Mouse (Mus musculus): Measurements from ENCODE around the gene Ahnak. TPM values are rescaled to one million over a fixed set of nuclear protein-coding genes. Genes with fewer than 3 reads are reported as not detected.
"Not testable (repeated sequence)": the region's sequence is repeated elsewhere in the genome, so short reads cannot be mapped to it uniquely, and the experiment has no call there.

Ahnak gene
- polyA plus RNA-seq, 1 experiment from 2014 or later: 25.0 TPM

GRCm38 (mm10) chr19:9038136-9038535 is 49.1 kb downstream of the Ahnak start:
- H3K36me3 ChIP-seq: no peaks in the 10 kb centered on the region
- H3K4me1 ChIP-seq (replicated peaks): peaks cover 6% of the 10 kb centered on the region
- no peaks in the 10 kb centered on the region for H3K27me3 ChIP-seq (replicated peaks)
- H3K9ac ChIP-seq: no peak overlapping the region
- no peak overlapping the region for H3K27ac ChIP-seq
- H3K4me2 ChIP-seq (replicated peaks): no peak overlapping the region
- no peak overlapping the region for H3K4me3 ChIP-seq (replicated peaks)
- WGBS: 64% methylated on average over 3 of the region's 3 CpGs
- no peak for ATAC-seq
- no peaks in the 10 kb centered on the region for H3K9me3 ChIP-seq

DNA sequence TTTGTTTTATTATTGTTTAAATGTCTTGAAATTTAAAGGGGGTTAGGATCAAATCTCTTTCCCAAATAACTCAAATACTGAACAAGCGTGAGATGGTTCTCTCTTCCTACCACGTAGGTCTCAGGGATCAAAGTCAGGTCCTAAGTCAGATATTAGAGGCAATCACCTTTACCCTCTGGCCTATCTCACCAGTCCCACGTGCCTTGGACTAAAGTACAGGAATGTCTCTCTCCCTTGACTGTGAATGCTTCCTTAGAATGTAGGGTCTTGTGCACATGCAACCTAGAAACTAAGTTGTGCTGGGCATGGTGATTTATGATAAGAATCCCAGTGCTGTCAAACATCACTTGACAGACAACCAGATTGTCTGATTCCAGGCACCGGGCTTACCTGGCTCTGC is 50.2 kb downstream of the Ahnak start:
- 48% methylated on average over 4 of the region's 4 CpGs for WGBS

GRCm38 (mm10) chr19:9039928-9040327 is 50.8 kb downstream of the Ahnak start:
- H3K9ac ChIP-seq: no peak overlapping the region
- H3K4me3 ChIP-seq (replicated peaks): no peak overlapping the region
- H3K9me3 ChIP-seq: no peaks in the 10 kb centered on the region
- H3K4me1 ChIP-seq (replicated peaks): peaks cover 6% of the 10 kb centered on the region; the same call in 1 of the 2 replicates
- no peaks in the 10 kb centered on the region for H3K27me3 ChIP-seq (replicated peaks)
- H3K36me3 ChIP-seq: no peaks in the 10 kb centered on the region
- 0 out of 2 replicates have a peak overlapping the region, but pooled peaks have one; percentile 3 for H3K4me2 ChIP-seq (replicated peaks)
- 35% methylated on average over 7 of the region's 7 CpGs for WGBS
- no peak overlapping the region for H3K27ac ChIP-seq
- peak; percentile 70; the same call in 1 of the 2 replicates for ATAC-seq

More for the DNA sequence above, 50.2 kb downstream of the Ahnak start:
- Histone ChIP-seq H3K9ac (no peak overlapping the region), H3K4me2 (replicated peaks) (0 out of 2 replicates have a peak overlapping the region, but pooled peaks have one; percentile 3), H3K27ac (no peak overlapping the region), H3K9me3 (no peaks in the 10 kb centered on the region), H3K4me3 (replicated peaks) (no peak overlapping the region), H3K4me1 (replicated peaks) (peaks cover 6% of the 10 kb centered on the region), H3K27me3 (replicated peaks) (no peaks in the 10 kb centered on the region), H3K36me3 (no peaks in the 10 kb centered on the region)
- peak; percentile 43; the same call in 1 of the 2 replicates for ATAC-seq

GRCm38 (mm10) chr19:9040649-9041048 is 51.6 kb downstream of the Ahnak start:
- peaks cover 6% of the 10 kb centered on the region; the same call in 1 of the 2 replicates for H3K4me1 ChIP-seq (replicated peaks)
- WGBS: 87% methylated on average over 6 of the region's 6 CpGs
- H3K4me3 ChIP-seq (replicated peaks): no peak overlapping the region
- no peak overlapping the region for H3K4me2 ChIP-seq (replicated peaks)
- H3K36me3 ChIP-seq: no peaks in the 10 kb centered on the region
- no peak overlapping the region for H3K9ac ChIP-seq
- H3K9me3 ChIP-seq: no peaks in the 10 kb centered on the region
- no peaks in the 10 kb centered on the region for H3K27me3 ChIP-seq (replicated peaks)
- H3K27ac ChIP-seq: no peak overlapping the region
- ATAC-seq: no peak

GRCm38 (mm10) chr19:9041074-9041473 is 52.0 kb downstream of the Ahnak start:
- Histone ChIP-seq H3K27ac (no peak overlapping the region), H3K4me1 (replicated peaks) (peaks cover 6% of the 10 kb centered on the region; the same call in 1 of the 2 replicates), H3K9ac (no peak overlapping the region), H3K27me3 (replicated peaks) (no peaks in the 10 kb centered on the region), H3K9me3 (no peaks in the 10 kb centered on the region), H3K36me3 (no peaks in the 10 kb centered on the region), H3K4me2 (replicated peaks) (no peak overlapping the region), H3K4me3 (replicated peaks) (no peak overlapping the region)
- ATAC-seq: no peak

GRCm38 (mm10) chr19:9043123-9043522 is 54.0 kb downstream of the Ahnak start:
- no peak overlapping the region for H3K4me2 ChIP-seq (replicated peaks)
- H3K27me3 ChIP-seq (replicated peaks): no peaks in the 10 kb centered on the region
- 85% methylated on average over 1 of the region's 1 CpGs for WGBS

GRCm38 (mm10) chr19:9044291-9044690 is 55.2 kb downstream of the Ahnak start:
- Histone ChIP-seq H3K9me3 (no peaks in the 10 kb centered on the region), H3K36me3 (no peaks in the 10 kb centered on the region), H3K9ac (no peak overlapping the region), H3K4me3 (replicated peaks) (no peak overlapping the region), H3K4me2 (replicated peaks) (no peak overlapping the region), H3K27me3 (replicated peaks) (no peaks in the 10 kb centered on the region), H3K27ac (no peak overlapping the region), H3K4me1 (replicated peaks) (peaks cover 19% of the 10 kb centered on the region)
- WGBS: 72% methylated on average over 4 of the region's 4 CpGs
- ATAC-seq: no peak

More at GRCm38 (mm10) chr19:9043123-9043522, 54.0 kb downstream of the Ahnak start:
- Histone ChIP-seq H3K9me3 (no peaks in the 10 kb centered on the region), H3K36me3 (no peaks in the 10 kb centered on the region), H3K4me1 (replicated peaks) (peaks cover 19% of the 10 kb centered on the region), H3K4me3 (replicated peaks) (no peak overlapping the region), H3K9ac (no peak overlapping the region), H3K27ac (no peak overlapping the region)
- no peak for ATAC-seq

GRCm38 (mm10) chr19:9047207-9047945 is 58.3 kb downstream of the Ahnak start:
- H3K36me3 ChIP-seq: no peaks in the 10 kb centered on the region
- no peak overlapping the region for H3K9ac ChIP-seq
- no peaks in the 10 kb centered on the region for H3K9me3 ChIP-seq
- peaks cover 13% of the 10 kb centered on the region for H3K4me1 ChIP-seq (replicated peaks)
- H3K27ac ChIP-seq: peak overlapping the region; percentile 60
- H3K4me3 ChIP-seq (replicated peaks): no peak overlapping the region
- no peak overlapping the region for H3K4me2 ChIP-seq (replicated peaks)
- peak; percentile 77 for ATAC-seq
- no peaks in the 10 kb centered on the region for H3K27me3 ChIP-seq (replicated peaks)
- 51% methylated on average over 7 of the region's 7 CpGs for WGBS

- Histone ChIP-seq H3K27ac (peak overlapping the region; percentile 60), H3K9me3 (no peaks in the 10 kb centered on the region), H3K27me3 (replicated peaks) (no peaks in the 10 kb centered on the region), H3K9ac (no peak overlapping the region), H3K4me3 (replicated peaks) (no peak overlapping the region), H3K4me2 (replicated peaks) (no peak overlapping the region), H3K36me3 (no peaks in the 10 kb centered on the region), H3K4me1 (replicated peaks) (peaks cover 15% of the 10 kb centered on the region)
- 27% methylated on average over 1 of the region's 1 CpGs for WGBS
- ATAC-seq: peak; percentile 65
These were observed 58.9 kb downstream of the Ahnak start for GRCm38 (mm10) chr19:9047946-9048387.

DNA sequence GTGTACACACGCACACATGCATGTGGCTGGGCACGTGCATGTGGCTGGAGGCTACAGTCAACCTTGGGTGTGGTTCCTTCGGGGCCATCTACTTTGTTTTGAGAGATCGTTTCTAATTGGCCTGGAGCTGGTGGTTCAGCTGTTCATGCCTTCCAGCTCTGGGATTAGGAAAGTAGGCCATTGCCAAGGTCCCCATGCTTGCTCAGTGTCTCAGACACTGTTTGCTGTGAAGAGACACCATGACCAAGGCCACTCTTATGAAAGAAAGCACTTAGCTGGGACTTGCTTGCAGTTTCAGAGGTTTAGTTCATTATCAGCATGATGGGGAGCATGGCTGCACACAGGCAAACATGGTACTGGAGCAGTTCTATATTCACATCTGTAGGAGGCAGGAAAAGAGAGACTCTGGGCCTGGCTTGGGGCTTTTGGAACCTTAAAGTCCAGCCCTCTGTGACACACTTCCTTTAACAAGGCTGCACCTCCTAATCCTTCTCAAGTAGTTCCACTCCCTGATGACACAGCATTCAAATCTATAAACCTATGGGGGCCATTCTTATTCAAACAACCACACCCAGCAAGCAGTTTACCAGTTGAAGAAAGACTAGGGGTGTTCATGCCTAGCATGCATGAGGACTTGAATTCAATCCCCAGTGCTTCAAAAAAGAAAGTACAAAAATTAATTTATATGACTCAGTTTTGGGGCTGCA is 60.0 kb downstream of the Ahnak start:
- no peak overlapping the region for H3K27ac ChIP-seq
- H3K4me2 ChIP-seq (replicated peaks): no peak overlapping the region
- WGBS: 92% methylated on average over 4 of the region's 4 CpGs

GRCm38 (mm10) chr19:9050294-9051229 is 61.5 kb downstream of the Ahnak start:
- H3K4me3 ChIP-seq (replicated peaks): no peak overlapping the region
- no peaks in the 10 kb centered on the region for H3K27me3 ChIP-seq (replicated peaks)
- H3K27ac ChIP-seq: no peak overlapping the region
- H3K4me2 ChIP-seq (replicated peaks): no peak overlapping the region
- 58% methylated on average over 9 of the region's 9 CpGs for WGBS
- no peaks in the 10 kb centered on the region for H3K9me3 ChIP-seq
- no peaks in the 10 kb centered on the region for H3K36me3 ChIP-seq
- H3K4me1 ChIP-seq (replicated peaks): peaks cover 22% of the 10 kb centered on the region
- no peak for ATAC-seq
- no peak overlapping the region for H3K9ac ChIP-seq

More for the DNA sequence above, 60.0 kb downstream of the Ahnak start:
- Histone ChIP-seq H3K36me3 (no peaks in the 10 kb centered on the region), H3K9ac (no peak overlapping the region), H3K9me3 (no peaks in the 10 kb centered on the region), H3K4me3 (replicated peaks) (no peak overlapping the region), H3K4me1 (replicated peaks) (peaks cover 22% of the 10 kb centered on the region), H3K27me3 (replicated peaks) (no peaks in the 10 kb centered on the region)
- ATAC-seq: no peak

- H3K27me3 ChIP-seq (replicated peaks); H3K27ac ChIP-seq; H3K9ac ChIP-seq; H3K36me3 ChIP-seq; H3K9me3 ChIP-seq; H3K4me2 ChIP-seq (replicated peaks); ATAC-seq; H3K4me3 ChIP-seq (replicated peaks): not testable (repeated sequence)
- 90% methylated on average over 4 of the region's 4 CpGs for WGBS
- peaks cover 20% of the 10 kb centered on the region for H3K4me1 ChIP-seq (replicated peaks)
These were observed 62.9 kb downstream of the Ahnak start for GRCm38 (mm10) chr19:9051985-9052384.
